Mouse (Mus musculus): ENCODE measurements around the gene Serpinb8. TPM values are rescaled to one million over a fixed set of nuclear protein-coding genes. Genes with fewer than 3 reads are reported as not detected.
A peak's percentile ranks its signal among the peaks of the same experiment; 100 is the strongest.

The Serpinb8 gene
- 1 to 10 TPM; 4.1 to 5.8 TPM for total RNA-seq (2021)
- long read RNA-seq, experiment 1, partial matches to known transcripts: 1 of 1 reads
- long read RNA-seq, experiment 1, other reads (novel, unspliced or antisense): 0 of 1 reads
- long read RNA-seq, experiment 2, full-length matches to known transcripts: 2 of 2 reads
- long read RNA-seq, experiment 2, partial matches to known transcripts: 0 of 2 reads
- long read RNA-seq, experiment 2, other reads (novel, unspliced or antisense): 0 of 2 reads

DNA sequence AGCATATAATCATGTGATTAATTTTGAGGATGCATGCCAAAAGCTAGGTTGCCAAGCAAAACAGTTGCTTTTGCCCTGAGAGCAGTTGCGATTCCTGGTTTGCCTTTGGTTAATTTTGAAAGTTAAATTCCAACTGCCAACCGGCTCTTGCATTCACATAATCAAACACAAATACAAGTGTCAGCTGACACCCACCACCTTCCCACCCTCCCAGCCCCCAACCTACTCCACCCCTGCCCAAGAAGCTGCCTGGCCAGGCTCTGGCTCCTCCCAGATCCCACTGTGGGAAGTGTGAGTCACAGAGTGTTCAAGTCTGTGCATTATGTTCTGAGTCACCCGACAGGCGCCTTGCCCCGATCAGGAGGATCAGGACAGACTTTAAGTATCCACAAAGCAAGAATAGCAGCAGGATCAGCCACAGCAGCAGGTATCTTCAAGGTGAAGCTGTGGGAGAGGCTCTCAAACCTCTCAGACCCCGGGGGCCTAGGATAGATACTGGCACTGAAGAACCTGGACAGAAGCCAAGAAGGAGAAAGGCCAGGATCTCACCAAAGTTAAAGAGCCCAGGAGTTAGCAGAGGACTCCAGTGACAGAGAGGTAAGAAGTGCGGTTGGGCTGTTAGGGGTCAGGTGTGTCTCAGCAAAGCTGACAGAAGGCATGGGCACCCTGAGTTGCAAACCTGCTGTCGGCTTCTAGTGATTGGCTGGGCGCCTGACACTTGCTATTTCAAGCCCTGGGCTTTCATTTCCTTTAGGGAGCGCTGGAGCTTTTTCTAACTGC lies at the start of gene Serpinb8:
TSS of gene Serpinb8 (plus strand) at position 316 of the 780 bp plus-strand sequence.
- DNase-seq (ENCODE audit: low spot score in 2 of 2): peak; percentile 56 to 85

DNA sequence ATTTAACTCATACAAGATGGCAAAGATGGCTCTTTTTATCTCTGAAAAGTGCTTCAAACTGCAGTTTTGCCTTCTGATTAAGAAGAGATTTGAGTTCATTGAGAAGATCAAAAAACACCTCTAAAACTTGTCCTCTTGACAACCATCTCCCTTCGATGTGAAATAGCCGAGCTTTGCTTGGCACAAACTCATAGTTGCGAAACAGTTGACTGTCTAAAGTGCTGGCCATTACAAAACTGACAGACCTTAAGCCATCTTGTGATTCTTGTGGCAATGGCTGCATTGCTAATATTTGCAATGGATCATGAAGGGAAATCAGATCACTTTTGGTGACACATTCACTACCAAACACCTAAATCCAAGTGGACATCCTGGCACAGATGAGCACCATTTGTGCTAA lies 30.3 kb upstream of the Serpinb8 start:
- DNase-seq (ENCODE audit: low spot score in 2 of 2): no peak

- DNase-seq (ENCODE audit: low spot score in 2 of 2): peak; percentile 11 to 34
Observed at GRCm38 (mm10) chr1:107562110-107562509, 27.7 kb upstream of the Serpinb8 start.

DNA sequence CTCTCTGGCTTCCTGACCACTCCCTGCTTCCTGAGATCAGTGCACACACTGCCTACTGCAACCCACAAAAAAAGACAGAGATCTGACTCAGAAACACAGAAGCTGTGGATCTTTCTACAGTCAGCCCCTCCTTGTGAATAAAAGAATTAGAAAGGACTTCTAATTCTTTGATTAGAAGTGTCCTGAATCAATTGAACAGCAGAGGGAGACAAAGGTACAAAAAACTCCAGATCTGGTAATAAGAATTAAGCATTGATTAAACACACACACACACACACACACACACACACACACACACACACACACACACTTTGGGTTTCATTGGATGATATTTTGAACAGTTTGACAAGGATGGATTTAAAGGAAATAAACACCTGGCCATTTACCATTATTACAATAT lies 24.2 kb upstream of the Serpinb8 start:
- peak in 1 of 2 experiments; percentile 27 for DNase-seq (ENCODE audit: low spot score in 2 of 2)

GRCm38 (mm10) chr1:107576094-107576493 lies 13.7 kb upstream of the Serpinb8 start:
- DNase-seq (ENCODE audit: low spot score in 2 of 2): no peak

DNA sequence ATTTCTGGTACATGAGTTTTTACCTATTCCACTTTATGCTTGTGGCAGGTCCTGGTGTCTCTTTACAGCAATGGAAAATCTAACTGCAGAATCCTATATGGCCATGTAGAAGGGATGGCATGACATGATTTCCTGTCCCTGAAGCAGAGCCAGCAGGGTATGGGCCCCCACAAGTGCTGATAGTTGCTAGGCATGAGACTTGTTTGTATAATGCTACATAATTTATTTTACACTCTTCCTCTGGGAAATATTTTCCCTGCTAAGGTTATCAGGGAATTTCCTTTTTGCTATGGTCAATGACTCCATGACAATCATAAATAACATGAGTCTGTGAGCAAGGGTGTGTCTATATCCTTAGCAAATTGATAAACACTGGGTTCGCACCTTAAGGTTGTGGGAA lies 12.3 kb upstream of the Serpinb8 start:
- no peak for DNase-seq (ENCODE audit: low spot score in 2 of 2)

DNA sequence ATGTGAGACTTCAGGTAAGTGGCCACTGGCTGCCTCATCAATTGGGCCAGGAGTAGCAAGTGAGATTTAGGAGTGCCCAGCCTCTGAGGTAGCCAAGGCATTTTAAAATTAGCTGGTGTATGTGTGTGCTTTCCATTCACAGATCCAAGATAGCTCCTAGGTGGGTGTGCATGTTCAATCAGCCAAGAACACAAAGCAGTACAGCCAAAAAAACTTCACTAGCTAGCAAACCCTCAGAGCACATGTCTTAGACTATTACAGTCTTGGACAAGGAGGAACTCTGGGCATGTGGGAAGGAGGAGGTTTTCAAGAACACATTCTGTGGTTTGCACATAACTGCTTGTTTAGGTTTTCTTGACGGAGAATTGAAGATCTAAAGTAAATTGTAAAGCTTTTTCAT lies 8.6 kb upstream of the Serpinb8 start:
- peak in 1 of 2 experiments; percentile 42 for DNase-seq (ENCODE audit: low spot score in 2 of 2)

DNA sequence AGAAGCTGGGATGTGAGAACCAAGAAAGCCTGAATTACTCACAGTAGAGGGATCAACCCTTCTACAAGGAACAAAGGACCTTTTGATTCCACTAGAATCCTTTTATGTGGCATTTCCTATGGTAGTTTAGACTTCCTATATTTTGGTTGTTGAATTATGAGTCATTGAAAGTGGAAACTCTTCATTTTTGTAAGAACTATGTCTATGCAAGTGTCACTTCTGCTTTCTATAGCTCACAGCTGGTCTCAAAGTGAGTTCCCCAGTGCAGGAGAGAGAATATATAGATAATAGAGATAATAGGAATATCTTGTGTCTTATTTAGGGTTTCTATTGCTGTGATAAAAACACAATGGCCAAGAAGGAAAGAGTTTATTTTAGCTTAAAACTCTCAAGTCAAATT lies 6.9 kb upstream of the Serpinb8 start:
- no peak for DNase-seq (ENCODE audit: low spot score in 2 of 2)

DNA sequence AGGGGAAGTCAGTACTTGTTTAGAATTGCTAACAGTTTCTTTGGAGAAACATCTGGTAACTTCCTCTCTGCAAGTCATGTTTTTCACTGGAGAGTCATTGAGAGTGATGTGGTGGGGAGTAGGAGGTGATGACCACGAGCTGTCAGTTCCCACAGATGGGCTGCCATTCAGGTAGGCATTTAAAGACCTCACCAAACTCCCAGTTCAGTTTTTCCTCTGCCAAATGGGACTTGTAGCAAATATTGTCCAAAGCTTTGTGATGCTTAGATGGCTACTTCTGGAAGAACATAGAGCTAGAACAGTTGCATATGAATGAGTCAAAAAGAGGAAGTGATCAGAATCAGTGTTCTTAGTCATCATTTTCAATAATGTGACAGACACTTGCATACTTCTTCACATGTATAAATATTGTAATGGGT lies 5.8 kb upstream of the Serpinb8 start:
- no peak for DNase-seq (ENCODE audit: low spot score in 2 of 2)

DNA sequence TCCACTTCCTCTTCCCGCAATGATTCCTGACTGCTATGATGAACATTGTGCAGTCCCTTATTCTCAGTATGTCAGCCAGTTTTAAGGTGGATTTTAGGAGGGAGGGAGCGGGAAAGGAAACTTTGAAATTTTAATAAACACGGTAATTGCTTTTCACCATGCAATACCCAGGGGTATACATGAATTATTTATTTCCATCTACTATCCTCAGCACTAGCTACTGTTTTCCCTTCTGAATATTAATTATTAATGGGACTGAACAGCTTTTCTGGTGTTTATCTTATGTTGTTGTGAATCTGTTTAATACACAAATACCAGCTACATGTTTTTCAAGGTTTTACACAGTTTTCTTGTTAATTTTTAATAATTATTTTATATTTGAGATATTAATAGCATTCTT lies 4.9 kb upstream of the Serpinb8 start:
- DNase-seq (ENCODE audit: low spot score in 2 of 2): no peak

GRCm38 (mm10) chr1:107586196-107586595 lies 3.6 kb upstream of the Serpinb8 start:
- no peak for DNase-seq (ENCODE audit: low spot score in 2 of 2)

GRCm38 (mm10) chr1:107588206-107588605 lies 1.6 kb upstream of the Serpinb8 start:
- no peak for DNase-seq (ENCODE audit: low spot score in 2 of 2)

DNA sequence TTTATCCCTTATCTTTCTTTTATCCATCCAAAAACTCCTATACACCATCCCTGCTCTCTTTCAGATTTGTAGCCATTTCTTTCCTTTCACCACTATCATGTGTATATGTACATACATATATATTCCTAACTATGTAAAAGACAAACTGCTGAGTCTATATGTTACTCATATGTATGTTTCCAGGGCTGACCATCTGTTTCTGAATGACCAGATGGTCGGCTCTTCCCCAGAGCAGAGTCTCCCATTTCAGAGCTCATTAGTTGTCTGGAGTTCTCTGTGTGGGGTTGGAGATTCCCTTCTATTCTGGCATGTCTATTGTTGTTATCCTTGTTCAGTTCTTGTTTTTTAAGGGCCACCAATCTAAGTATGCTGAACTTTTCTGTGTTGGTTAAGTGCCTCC lies 1.2 kb upstream of the Serpinb8 start:
- DNase-seq (ENCODE audit: low spot score in 2 of 2): no peak

DNA sequence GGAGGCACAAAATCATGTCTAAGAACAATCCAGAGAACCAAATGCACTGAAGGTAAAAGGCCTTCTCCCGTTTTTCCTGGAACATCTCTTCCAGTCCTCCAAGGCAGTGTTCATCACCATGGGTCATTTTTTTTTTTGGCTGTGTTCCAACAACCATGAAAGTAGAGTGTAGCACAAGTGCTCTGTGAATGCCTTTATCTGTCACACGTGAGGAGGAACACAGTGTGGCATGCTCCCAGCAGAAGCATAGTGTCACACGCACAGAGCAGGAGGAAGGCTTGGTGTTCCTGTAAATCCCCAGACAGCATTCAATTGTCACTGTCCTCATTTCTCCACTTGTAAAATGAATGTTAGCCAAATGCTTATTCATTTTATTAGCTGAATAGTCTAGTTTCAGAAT lies 2.8 kb downstream of the Serpinb8 start:
- no peak for DNase-seq (ENCODE audit: low spot score in 2 of 2)

DNA sequence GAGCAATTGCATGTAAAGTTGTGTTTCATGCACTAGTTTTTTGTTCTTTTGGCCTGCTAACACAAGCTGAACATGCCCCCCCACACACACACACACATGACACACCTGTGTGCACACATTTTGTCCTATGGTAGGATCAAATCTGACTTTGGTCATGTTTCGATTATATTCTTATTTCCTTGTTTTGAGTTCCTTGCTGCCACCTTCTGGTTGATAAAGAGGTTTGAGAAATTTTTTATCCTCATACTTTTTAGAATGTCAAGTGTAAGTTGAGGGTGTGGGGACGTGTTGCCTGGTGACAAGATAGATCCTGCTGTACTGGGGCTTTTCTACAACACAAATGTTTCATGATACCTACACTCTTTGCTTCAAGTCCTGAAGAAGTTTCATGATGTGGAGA lies 3.7 kb downstream of the Serpinb8 start:
- DNase-seq (ENCODE audit: low spot score in 2 of 2): no peak

DNA sequence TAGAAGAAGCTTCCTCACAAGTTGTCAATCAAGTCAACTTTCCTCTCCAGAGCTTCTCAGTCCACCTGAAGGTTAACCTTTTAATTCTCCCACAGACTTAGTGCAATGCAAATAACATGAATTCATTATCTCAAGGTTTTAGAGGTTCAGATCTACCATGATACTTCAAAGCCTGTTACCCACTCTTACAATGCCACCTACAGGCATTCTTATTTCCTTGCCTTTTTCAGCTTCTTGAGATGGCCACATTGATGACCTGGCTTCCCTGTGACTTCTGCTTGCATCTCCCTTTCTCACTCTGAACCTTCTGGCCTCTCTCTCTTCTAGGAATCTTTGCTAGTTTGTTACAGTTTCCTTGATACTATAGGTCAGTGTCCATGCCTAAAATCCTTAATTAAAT lies 7.1 kb downstream of the Serpinb8 start:
- no peak for DNase-seq (ENCODE audit: low spot score in 2 of 2)

DNA sequence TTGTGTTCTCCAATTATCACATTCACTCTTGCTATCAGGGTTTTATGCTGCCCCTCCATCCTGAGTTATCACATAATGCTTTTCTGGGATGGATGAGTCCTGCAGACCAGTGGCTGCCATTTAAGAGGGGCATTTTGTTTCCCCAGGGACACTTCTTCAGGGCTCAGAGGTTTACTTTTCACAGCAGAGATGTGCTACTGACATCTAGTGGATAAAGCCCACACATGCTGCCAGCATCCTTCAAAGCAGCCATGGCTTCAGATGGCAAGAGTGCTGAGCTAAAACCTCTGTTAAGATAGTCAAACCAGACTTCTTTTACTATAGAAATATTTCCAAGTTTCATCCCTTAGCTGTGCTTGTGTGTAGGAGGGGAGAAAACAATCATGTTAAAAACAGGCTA lies 8.7 kb downstream of the Serpinb8 start:
- DNase-seq (ENCODE audit: low spot score in 2 of 2): peak; percentile 28 to 31

GRCm38 (mm10) chr1:107608942-107609341 lies 19.1 kb downstream of the Serpinb8 start:
- no peak for DNase-seq (ENCODE audit: low spot score in 2 of 2)

DNA sequence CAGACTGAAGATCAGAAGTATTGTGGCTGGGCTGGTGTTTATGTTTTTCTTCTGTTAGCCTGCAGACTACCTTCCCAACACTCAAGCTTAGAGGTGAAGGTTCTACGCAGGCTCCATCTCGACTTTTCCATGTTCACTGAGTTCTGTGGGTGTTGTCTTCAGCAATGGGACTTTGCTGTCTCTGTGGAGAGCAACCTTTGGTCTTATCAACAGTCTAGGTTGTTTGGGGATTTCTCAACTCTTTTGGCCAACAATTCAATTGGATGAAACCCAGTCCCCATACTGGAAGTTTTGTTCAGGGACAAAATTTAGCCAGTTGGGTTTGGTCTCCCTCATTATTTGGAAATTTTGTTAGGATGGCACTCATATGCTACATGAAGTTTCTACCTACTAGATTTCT lies 24.3 kb downstream of the Serpinb8 start:
- DNase-seq (ENCODE audit: low spot score in 2 of 2): no peak

DNA sequence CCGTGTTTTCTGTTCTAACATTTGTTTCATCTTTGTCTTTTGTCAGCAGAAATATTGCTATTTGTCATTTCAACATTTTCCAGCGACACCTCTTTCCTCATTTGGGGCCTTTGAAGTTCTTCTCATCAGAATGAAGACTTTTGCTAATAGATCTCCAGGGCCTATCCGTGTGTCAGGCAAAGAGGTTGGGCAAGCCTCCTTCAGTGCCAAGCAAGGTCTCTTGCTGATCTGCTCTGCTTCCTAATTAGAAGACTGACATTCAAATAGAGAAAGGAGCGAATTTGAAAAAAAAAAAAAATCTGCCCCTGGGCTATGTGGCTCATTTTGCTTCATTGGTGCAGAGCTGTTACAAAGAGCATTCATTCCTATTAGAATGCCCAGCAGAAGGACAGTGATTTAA lies 32.2 kb downstream of the Serpinb8 start:
- no peak for DNase-seq (ENCODE audit: low spot score in 2 of 2)

DNA sequence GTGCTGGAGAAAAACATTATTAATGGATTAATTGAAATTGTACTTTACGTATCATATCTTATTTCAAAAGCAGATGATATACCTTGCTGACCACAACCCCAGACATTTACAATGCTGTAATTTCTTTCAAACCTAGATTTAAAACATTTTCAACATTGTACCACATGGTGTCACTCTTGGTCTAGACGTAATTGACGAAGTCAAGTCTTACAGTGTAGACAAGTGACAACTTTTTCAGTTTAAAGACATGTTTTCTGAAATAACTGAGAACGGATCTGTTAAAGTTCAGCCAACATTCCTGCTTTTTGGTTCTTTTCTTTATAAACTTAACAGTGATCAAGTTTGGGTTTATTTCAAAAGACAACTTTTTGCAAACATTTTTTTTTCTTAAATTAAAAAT lies 46.1 kb downstream of the Serpinb8 start:
- DNase-seq (ENCODE audit: low spot score in 2 of 2): peak in 1 of 2 experiments; percentile 55

- DNase-seq (ENCODE audit: low spot score in 2 of 2): no peak
Observed at GRCm38 (mm10) chr1:107638056-107638455, 48.2 kb downstream of the Serpinb8 start.

GRCm38 (mm10) chr1:107638459-107638858 lies 48.7 kb downstream of the Serpinb8 start:
- no peak for DNase-seq (ENCODE audit: low spot score in 2 of 2)
